Comparison of ENCODE assay signal across 28 mouse cellular contexts in genomic region chr2:113333799-113334541, GRCm38 (mm10). TPM values are rescaled to one million over a fixed set of nuclear protein-coding genes. Genes with fewer than 3 reads are reported as not detected.
A peak's percentile ranks its signal among the peaks of the same experiment; 100 is the strongest.
DNase-seq lines count a peak whose midpoint lies in the region; ATAC-seq lines count a peak whose summit lies in the region.
"Had no signal": no experiment of that assay in that cellular context is flagged by ENCODE, and none has a peak within 500 bp of the region (broad histone marks: within the 10 kb centered on the region; RNA-seq: fewer than 3 reads in every experiment).

No protein-coding gene starts in this region.

- H3K27me3 ChIP-seq in kidney, embryonic 14.5 days (ENCODE audit: control insufficient read depth, insufficient read depth, low read length) = no peaks in the 10 kb centered on the region
- no peaks in the 10 kb centered on the region for H3K27me3 ChIP-seq in kidney, embryonic 16.5 days (ENCODE audit: insufficient read depth, low read length)
- H3K27me3 ChIP-seq: CH12.LX; embryonic facial prominence, embryonic 15.5 days had no signal

- DNase-seq in kidney, postnatal 14 days = no peak
- DNase-seq in kidney, adult 8-10 months = no peak
- DNase-seq in kidney, postnatal 4 days = peak; percentile 16 to 19
- DNase-seq in kidney, adult 11 months = no peak
- DNase-seq: adrenal gland, adult 2 months; adrenal gland, postnatal 10 days; adrenal gland, postnatal 25 days; B cell, adult 2 months; cerebellum, adult 11 months; cerebellum, adult 18-20 months; cerebellum, adult 8-10 months; cerebellum, adult 9-11 months; cerebellum, postnatal 14 days; cerebellum, postnatal 36 days; embryo, embryonic 11 days had no signal

- no peaks in the 10 kb centered on the region for H3K36me3 ChIP-seq in kidney, embryonic 14.5 days (ENCODE audit: control insufficient read depth, insufficient read depth, low read length)
- no peaks in the 10 kb centered on the region for H3K36me3 ChIP-seq in kidney, embryonic 16.5 days (ENCODE audit: insufficient read depth, low read length)
- H3K36me3 ChIP-seq: embryonic facial prominence, embryonic 13.5 days; embryonic facial prominence, embryonic 15.5 days; forebrain, embryonic 10.5 days; forebrain, embryonic 12.5 days had no signal

- no peaks in the 10 kb centered on the region for H3K9me3 ChIP-seq in kidney, embryonic 14.5 days (ENCODE audit: control insufficient read depth, low read length)
- no peaks in the 10 kb centered on the region for H3K9me3 ChIP-seq in kidney, embryonic 16.5 days (ENCODE audit: low read length)
- H3K9me3 ChIP-seq: embryonic facial prominence, embryonic 13.5 days; embryonic facial prominence, embryonic 15.5 days; forebrain, embryonic 10.5 days; forebrain, embryonic 12.5 days had no signal

- 20% methylated on average over 9 of the region's 9 CpGs for WGBS in kidney, embryonic 14.5 days
- WGBS in kidney, embryonic 16.5 days = 23% methylated on average over 9 of the region's 9 CpGs

- H3K9ac ChIP-seq in kidney, embryonic 14.5 days (ENCODE audit: low read depth, low read length) = no peak overlapping the region
- H3K9ac ChIP-seq in kidney, embryonic 16.5 days (replicated peaks; ENCODE audit: low read length) = no peak overlapping the region
- H3K9ac ChIP-seq: embryonic facial prominence, embryonic 13.5 days; embryonic facial prominence, embryonic 15.5 days; forebrain, embryonic 12.5 days had no signal

- H3K4me1 ChIP-seq in kidney, embryonic 14.5 days (ENCODE audit: control insufficient read depth, insufficient read depth, low read length) = no peaks in the 10 kb centered on the region
- no peaks in the 10 kb centered on the region for H3K4me1 ChIP-seq in kidney, embryonic 16.5 days (ENCODE audit: insufficient read depth, low read length)
- H3K4me1 ChIP-seq: embryonic facial prominence, embryonic 13.5 days; embryonic facial prominence, embryonic 15.5 days; forebrain, embryonic 10.5 days; forebrain, embryonic 12.5 days had no signal

- no peak overlapping the region for H3K4me2 ChIP-seq in kidney, embryonic 14.5 days (replicated peaks; ENCODE audit: low read depth, low read length)
- no peak overlapping the region for H3K4me2 ChIP-seq in kidney, embryonic 16.5 days (replicated peaks; ENCODE audit: low read depth, low read length)
- H3K4me2 ChIP-seq: embryonic facial prominence, embryonic 13.5 days; embryonic facial prominence, embryonic 15.5 days; forebrain, embryonic 12.5 days had no signal

- H3K4me3 ChIP-seq in kidney, embryonic 14.5 days (ENCODE audit: low read length) = no peak overlapping the region
- H3K4me3 ChIP-seq in kidney, embryonic 16.5 days (ENCODE audit: low read length) = no peak overlapping the region
- H3K4me3 ChIP-seq: embryonic facial prominence, embryonic 13.5 days; embryonic facial prominence, embryonic 15.5 days; erythroblast, embryonic 14.5 days; forebrain, embryonic 10.5 days; forebrain, embryonic 12.5 days had no signal

- no peak overlapping the region for H3K27ac ChIP-seq in kidney, embryonic 14.5 days (ENCODE audit: low read depth, low read length)
- H3K27ac ChIP-seq in kidney, embryonic 16.5 days (ENCODE audit: low read length) = 0 out of 2 replicates have a peak overlapping the region, but pooled peaks have one; percentile 21
- H3K27ac ChIP-seq: embryonic facial prominence, embryonic 13.5 days; embryonic facial prominence, embryonic 15.5 days; forebrain, embryonic 10.5 days; forebrain, embryonic 12.5 days had no signal

- ATAC-seq in kidney, embryonic 14.5 days (ENCODE audit: low FRiP score, low TSS enrichment) = peak; percentile 96
- peak; percentile 95 for ATAC-seq in kidney, embryonic 16.5 days (ENCODE audit: low FRiP score, low TSS enrichment)
- ATAC-seq: CD4-positive, CD25-positive, alpha-beta regulatory T cell, adult 4 months; forebrain, embryonic 14.5 days; forebrain, embryonic 16.5 days had no signal

RNA-seq across cellular contexts. Expression of gene Fmn1, which starts 6.4 kb away (rescaled TPM):
- polyA plus RNA-seq in kidney, embryonic 14.5 days (2014; fragmentation: Nextera tagmentation; extraction: Ambion mirVana) = 6.9 and 12.0 TPM in 2 replicates
- polyA plus RNA-seq in kidney, embryonic 16.5 days (2015; fragmentation: Nextera tagmentation; extraction: Ambion mirVana) = 7.4 and 11.0 TPM in 2 replicates

RNA-seq across cellular contexts. Expression of gene Tmco5b, which starts 48.4 kb away (rescaled TPM):
- polyA plus RNA-seq in kidney, embryonic 14.5 days (2014; fragmentation: Nextera tagmentation; extraction: Ambion mirVana) = not detected in 2 replicates
- polyA plus RNA-seq in kidney, embryonic 16.5 days (2015; fragmentation: Nextera tagmentation; extraction: Ambion mirVana) = not detected in 2 replicates
- polyA plus RNA-seq: adrenal gland, adult 2 months; brain, embryonic 14.5 days; CD4-positive, CD25-positive, alpha-beta regulatory T cell, adult 4 months; embryonic facial prominence, embryonic 11.5 days; embryonic facial prominence, embryonic 13.5 days; embryonic facial prominence, embryonic 15.5 days; erythroblast, embryonic 14.5 days; forebrain, embryonic 10.5 days; forebrain, embryonic 12.5 days; forebrain, embryonic 14.5 days; forebrain, embryonic 16.5 days had no signal

Comparison
In these comparisons a context has a peak if more than half of its experiments do, and no peak if none do; other contexts are left out.
1. DNase-seq: peak in kidney, postnatal 4 days (2 of 2); none in kidney, postnatal 14 days (single experiment), kidney, adult 8-10 months (0 of 2) and kidney, adult 11 months (single experiment).